Mouse (Mus musculus): ENCODE results near the gene Nr4a1.

DNA sequence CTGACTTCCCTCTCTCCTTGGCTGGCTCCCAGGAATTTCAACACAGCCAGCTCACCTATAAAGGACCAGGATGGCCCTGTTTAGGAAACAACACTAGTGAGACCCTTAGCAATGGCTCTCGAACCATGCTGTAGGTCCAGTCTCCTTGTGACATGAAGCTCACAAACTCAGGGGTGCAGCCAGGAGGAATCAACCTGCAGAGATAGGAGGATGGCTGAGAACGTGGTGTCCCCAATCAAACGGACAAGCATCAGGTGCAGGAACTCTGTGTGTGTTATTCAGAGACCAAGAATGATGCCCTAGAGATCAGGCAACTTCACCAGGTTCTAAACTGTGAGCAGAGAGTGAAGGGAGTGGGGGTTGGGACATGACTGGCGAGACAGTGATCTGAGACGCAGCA is 68.0 kb downstream of the Nr4a1 start:
- TF ChIP-seq POLR2A (IDR thresholded peaks at IDR 0.05; ENCODE audit: control insufficient read depth, low read depth, low read length), result no peak
- TF ChIP-seq CTCF (IDR thresholded peaks at IDR 0.05; ENCODE audit: control insufficient read depth, insufficient read depth, insufficient replicate concordance, low read depth, low read length), result no peak

Measured in testis, adult 2 months (tissue).